Mouse (Mus musculus): ENCODE measurements around the gene Atxn10.
"Not testable (repeated sequence)": the region's sequence is repeated elsewhere in the genome, so short reads cannot be mapped to it uniquely, and the experiment has no call there.

Gene Atxn10

DNA sequence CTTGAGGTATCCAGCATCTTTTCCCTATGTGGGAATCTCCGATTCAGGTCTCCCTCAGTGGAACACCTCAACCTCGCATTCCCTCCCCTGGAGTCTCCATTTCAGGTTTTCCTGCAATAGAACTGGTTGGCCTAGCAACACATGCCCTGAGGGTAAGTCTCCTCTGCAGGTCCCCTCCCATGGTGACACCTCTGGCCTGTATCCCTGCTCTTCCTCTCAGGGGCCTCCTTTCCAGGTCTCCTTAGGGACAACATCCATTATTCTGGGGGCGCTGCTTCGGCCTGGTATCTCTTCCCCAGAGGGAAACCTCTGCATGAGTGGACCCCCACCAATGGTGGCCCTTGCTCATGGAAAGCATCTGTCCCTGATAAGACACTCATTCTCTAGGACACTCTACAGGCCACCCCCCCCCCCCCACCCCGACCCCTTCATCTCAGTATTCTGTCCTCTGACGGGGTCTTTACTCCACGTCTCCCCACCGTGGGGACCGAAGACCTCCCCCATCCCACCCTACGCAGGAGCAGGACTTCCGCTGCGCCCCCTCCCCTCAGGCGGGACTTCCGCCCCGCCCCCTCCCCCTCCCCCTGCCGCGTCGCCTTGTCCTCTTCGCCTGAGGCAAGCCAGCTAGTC lies at the start of gene Atxn10:
Gene Atxn10, plus strand, starts transcription at position 575 of the 630 bp plus-strand sequence.
- DNase-seq = no peak

DNA sequence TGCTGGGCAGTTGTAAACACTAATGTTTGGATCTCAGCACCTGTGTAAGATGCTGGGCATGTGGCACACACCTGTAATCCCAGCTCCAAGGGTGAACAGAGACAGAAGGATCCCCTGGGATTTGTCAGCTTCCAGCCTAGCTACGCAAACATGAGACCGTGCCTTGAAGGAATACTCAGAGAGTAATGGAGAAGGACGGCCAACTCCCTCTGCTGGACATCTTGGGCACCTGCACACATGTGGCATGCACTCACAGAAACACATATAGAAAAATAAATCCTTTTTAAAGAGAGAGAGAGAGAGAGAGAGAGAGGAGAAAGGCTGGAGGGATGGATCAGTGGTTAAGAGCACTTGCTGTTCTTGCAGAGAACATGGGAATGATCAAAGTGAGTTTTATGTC lies 41.4 kb upstream of the Atxn10 start:
- DNase-seq = no peak

DNA sequence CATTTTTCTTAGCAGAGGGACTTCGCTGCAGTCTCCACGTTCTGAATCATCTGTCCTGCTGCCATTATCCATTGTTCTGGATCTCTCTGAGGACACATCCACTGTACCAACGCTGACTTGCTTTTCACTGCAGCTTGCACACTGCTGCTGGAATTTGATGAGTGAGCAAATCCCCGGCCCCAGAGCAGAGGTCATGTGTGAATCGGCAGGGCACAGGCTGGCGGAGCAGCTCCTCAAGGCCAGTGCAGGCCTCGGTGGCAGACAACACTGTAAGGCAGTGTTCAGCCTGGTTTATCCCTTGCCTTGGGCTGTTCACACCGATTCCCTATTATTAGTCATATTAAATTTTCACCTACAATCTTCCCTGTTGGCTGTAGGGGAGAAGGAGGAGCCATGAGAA lies 40.5 kb upstream of the Atxn10 start:
- no peak for DNase-seq

DNA sequence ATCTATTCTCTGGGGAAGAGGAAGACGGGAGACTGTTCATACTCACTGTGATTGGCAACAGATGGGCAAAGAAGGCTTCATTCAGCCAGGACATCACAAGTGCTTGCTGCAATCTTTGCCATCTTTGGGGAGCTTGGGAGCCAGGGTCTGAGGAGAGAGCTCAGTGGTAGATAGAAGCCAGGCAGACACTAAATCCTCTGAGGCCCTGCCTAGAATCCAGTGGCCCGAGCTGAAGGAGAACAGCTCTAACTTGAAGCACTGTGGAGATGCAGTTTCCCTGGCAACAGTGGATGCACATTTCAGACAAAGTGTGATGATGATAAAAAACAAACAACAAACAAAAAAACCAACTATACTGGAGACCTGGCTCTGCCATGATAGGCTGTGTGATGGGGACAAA lies 40.1 kb upstream of the Atxn10 start:
- DNase-seq = no peak

DNA sequence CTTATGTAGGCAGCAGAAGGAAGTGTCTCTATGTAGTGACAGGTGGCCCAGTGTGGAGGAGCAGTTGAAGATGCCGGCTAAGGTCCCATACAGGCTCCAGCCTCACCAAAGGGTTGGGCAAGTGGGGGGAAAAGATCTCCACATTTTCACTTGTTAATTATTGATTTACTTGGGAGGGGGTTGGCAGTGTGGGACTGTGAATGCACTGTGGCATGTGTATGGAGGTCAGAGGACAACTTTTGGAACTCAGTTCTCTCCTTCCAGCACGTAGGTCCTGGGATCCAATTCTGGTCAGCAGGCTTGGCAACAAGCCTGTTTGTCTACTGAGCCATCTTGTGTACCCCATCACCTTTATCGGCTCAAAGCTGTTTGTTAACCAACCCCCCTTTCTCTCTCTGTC lies 39.5 kb upstream of the Atxn10 start:
- DNase-seq = no peak

DNA sequence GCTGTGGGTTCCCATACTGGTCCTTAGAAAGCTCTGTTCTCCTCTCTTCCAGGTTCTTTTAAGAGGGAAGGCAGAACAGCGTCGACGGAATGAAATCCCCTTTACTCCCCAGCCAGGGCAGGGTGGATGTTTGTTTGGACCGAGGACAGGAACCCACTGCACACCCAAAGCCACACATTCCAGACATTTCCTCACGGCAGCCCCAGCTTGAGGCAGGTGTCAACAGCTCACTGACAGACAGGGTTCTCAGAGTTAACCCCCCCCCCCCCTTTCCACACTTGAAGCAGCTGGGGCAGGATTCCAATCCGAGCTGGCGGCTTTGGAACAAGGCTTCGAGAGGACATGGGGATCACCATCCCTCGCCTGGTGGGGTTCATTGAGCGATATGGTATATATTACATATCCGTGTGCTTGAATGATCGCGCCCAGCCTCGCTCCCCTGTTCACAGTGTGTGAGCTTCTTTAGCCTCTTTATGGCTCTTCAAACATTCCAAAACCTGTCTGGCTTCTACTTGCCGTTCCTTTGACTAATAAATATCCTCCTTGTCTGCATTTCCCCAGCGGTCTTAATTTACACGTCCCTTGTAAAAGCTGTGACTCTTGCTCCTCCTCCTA lies 37.8 kb upstream of the Atxn10 start:
- no peak for DNase-seq

DNA sequence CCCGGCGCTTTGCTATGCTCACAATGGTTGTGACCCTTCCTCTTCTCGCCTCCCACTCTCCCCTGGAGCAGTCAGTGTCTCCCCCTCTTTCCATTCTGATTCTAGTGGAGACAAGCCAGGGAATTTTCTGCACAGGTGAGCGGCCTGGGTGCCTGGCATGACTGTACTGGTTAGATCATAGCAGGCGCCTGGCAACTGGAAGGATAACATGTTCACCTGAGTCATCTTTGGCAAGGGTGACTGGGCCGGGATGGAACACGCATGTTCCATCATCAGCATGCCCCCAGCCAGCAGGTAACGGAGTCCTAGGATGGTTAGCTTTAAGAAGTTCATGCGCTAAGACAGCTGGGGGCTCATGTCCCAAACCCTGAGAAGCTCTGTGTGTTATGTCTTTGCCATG lies 37.1 kb upstream of the Atxn10 start:
- DNase-seq = no peak

DNA sequence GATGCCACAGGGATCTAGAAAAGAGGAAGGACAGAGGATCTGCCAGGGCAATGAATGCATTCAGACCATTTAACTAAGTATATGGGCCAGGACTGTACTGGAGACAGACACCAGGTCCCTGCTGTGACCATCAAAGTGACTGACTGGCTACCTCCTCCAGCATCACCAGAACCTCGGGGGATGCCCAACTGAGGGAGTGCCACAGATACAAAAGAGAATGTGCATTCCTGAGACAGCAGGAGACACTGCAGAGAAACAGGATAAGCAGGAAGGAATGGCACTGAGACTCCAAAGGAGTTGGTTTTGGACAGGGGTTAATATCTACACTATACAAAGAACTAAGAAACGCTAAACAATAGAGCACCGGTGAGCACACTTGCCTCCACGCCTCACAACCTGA lies 32.8 kb upstream of the Atxn10 start:
- DNase-seq = no peak

DNA sequence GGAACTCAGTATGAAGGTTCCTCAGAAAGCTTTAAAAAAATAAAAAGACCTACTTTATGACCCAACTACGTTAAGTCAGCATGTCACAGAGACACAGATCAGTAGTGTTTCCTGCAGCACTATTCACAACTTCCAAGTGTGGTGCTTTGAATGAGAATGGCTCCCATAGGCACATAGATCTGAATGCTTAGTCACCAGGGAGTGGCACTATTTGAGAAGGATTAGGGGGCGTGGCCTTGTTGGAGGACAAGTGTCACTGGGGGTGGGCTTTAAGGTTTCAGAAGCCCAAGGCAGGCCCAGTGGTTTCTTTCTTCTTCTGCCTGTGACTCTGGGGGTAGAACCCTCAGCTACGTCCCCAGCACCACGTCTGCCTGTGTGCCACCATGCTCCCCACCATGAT lies 32.1 kb upstream of the Atxn10 start:
- DNase-seq = no peak

DNA sequence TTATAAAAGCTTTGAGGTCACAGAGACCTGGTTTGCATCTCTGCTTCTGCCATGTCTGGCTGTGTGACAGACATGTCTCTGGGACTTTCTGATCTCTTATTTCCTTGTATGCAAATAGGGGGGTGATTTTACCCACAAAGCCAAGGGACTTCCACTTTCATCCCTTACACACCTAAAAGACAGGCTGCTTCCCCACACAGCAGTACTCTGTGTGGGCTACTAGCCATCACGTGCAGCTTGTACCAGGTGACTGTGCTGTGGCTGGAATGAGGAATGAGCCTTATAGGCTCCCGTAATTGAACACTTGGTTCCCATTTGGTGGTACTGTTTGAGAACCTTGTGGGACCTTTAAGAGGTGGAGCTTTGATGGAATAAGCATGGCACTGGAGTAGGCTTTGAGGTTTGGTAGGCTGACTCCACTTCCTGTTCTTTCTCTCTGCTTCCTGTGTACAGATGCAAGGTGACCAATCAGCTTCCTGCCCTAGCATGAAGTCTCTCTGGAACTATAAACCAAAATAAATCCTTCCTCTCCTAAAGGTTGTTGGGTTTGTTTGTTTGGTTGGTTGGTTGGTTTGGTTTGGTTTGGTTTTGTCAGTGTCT lies 28.9 kb upstream of the Atxn10 start:
- DNase-seq = no peak

DNA sequence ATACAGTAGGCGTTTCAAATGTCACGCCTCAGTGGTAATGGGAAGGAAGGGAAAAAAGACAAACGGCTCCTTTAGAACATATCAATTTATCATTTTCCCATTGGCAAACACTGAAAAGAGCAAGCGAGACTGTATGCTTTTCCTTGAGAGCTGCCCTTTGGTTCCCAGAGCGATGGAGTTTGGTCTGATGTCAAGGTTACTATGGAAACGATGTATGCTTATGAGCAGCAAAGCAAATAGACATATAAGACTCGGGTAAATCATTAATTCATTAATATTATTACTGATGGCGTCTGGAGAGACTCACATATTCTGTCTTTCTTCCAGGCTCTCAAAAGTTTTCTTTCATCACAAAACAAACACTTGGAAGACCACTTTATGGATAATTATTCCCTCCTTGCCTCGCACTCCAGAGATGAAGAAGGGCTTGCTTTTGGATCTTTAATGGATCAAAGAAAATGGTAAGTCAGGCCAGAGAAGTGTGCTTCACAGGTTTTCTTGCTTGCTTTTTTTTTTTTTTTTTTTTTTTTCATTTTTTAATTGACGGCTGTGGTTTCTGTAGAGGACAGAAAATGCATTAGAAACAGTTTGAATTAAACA lies 24.9 kb upstream of the Atxn10 start:
- no peak for DNase-seq

DNA sequence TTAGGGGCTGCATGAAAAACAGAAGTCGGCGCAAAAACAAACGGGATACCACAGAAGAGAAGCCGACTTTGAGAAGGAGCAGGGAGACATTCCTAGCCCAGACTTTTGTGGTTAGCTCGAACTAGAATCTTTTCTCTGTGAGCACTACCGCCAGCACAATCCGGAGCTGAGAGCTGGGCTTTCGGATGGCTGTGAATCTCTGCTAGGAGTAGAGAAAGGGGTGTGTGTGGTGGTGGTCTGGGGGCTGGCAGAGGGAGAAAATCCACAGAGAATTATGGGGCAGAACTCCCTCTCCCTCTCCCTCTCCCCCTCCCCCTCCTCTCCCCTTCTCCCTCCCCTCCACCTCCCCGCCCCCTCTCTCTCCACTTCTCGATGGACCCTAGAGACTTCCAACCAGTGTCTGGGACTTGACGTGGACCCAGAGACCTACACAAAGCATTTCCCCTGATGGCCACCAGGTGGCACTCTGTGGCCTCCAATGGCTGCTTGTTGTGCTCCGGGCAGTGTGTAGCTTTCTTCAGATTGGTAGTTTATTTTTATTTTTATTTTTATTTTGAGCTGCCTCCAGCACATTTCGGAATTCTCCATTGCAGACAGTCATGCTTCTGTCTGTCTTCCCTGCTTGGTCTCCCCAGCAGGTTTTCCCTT lies 20.5 kb upstream of the Atxn10 start:
- DNase-seq = peak; percentile 81

DNA sequence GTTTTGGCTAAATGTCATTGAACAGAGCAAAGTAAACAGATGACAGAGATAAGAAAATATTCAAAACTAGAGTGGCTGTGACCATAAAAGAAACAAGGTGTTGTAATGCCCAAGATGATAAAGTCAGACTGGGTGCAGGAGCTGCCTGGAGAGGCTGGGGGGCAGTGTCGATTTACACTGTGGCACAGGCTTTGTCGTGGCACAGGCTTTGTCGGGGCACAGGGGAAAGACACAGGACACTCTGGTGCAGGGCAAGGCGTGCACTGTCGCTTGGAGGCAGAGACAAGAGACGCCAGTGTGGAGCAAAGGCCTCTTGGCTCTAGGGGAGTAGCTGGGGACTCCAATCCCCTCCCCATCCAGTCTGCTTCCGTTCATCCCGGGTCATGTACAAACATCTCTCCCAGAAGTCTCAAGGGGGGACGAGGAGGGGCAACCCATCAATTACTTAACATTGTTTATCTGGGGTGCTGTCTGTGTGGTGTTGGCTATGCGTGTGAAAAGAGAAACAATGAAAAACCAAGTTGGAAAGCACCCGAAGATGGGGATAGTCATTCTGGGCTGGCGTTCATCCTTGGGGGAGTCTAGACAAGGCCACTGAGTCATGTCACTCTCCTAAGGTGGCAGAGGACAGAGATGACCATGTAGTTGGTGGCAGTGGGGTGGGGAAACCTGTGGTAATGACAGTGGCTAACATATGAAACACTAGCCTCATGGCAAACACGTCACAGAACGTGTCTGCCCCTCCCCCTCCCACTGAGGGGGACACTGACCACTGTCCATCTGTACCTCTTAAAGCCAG lies 19.5 kb upstream of the Atxn10 start:
- DNase-seq = no peak

DNA sequence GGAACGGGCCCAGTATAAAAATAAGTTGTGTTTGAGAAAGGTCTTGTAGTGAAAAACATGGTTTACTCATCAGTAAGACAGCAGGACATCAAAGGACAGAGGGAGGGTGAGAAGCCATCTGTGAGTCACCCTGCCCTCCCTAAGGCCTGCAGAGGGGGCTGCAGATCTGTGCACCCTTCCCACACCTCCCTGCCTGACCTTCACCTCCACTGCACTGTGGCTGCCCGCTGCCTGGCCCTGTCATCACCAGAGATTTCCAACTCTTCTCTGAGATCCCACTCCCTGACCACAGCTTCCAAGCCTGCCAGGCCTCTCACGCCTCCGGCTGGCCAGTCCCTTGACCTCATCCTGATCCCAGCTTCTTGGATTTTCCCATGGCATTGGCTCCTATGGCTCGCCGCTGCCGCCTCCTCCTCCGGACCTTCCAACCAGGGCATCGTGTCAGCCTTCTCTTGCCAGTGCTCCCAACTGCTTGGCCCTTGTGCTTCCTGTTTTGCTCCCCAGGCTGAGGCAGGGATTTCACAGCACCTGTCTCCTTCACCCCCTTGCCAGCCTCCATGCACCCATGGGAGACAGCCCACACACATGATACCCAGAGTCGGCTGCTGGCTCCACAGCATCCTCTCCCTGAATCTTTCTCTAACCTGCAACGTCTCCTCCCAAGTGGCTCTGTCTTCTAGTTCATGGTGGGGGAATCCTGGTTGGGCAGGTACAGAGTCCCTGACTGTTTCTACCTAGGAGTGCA lies 15.9 kb upstream of the Atxn10 start:
- DNase-seq = no peak

DNA sequence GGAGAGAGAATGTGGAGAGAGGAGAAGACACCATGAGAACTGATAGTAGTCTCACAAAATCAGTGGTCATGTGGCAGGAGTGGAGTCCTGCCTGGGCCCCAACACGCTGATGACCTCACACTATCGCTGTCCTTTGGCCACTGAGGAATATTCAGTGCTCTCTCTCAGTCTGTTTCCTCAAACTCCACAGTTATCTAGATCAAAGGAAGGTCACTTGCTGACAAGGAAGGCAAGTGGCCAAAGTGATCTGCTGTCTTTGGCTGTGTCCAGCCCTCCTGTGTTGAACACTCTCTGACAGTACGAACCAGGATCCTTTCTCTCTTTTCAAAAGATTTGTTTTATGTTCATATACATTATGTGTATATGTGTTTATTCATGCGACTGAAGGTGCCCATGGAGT lies 12.8 kb upstream of the Atxn10 start:
- DNase-seq = no peak

DNA sequence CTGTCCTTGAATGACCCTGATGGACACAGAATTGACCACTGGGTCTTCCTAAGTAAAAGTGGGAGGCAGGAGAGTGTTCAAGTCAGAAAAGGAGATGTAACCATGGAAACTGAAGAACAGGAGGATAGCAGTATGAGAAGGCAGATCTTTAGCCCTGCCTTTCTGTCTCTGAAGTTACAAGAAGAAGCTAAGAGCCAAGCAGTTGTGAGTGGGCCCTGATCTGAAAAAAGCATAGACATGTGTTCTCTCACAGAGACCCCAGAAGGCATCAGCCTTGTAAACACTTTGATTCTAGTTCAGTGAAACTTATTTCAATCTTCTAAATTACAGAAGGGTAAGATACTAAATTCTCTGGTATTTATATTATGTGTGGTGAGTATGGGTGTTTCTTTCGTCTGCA lies 11.6 kb upstream of the Atxn10 start:
- no peak for DNase-seq

DNA sequence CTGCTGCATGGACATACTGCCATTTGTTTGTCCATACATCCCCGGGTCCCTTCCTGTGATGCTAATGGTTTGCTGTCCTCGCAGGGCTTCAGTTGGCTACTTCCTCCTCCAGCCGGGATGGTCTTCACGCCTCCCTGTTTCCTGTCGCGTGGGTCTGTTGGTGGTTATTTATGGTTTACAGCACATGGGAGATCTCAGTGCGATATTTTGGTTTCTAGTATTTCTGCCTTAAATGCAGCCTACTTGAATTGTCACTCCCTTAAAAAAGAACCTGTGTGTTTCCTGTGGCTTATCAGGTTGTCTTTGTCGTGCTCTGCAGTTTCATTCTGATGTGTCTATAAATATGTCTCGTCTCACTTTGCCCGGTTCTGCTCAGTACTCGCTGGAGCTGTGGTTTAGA lies 8.2 kb upstream of the Atxn10 start:
- no peak for DNase-seq

DNA sequence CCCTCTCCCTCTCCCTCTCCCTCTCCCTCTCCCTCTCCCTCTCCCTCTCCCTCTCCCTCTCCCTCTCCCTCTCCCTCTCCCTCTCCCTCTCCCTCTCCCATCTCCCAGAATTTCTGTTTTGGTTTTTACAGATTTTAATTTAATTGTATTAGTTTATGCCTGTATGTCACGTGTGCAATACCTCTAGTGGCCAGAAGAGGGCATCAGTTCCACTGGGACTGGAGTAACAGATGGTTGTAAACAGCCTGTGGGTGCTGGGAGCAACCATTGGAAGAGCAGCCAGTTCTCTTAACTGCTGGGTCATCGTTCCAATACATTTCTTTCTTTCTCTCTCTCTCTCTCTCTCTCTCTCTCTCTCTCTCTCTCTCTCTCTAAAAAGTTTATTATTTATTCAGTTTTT lies 7.6 kb upstream of the Atxn10 start:
- peak; percentile 65 for DNase-seq

DNA sequence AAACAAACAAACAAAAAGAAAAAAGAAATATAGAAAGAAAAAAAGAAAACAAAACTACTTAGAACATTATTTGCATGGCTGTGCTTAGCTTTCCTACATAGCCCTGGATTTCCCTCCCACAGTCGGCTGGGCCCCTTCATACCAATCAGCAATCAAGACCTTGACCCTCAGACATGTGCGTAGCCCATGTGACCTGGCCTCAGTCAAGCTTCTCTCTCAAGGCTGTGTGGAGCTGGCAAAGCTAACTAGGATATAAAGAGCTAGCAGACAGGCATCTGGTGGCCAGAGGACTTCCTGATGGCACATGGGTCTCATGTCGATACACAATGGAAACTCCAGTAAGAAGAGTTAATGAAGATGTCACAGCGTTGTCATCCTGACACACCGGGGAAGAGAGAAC lies 6.9 kb upstream of the Atxn10 start:
- DNase-seq = no peak

DNA sequence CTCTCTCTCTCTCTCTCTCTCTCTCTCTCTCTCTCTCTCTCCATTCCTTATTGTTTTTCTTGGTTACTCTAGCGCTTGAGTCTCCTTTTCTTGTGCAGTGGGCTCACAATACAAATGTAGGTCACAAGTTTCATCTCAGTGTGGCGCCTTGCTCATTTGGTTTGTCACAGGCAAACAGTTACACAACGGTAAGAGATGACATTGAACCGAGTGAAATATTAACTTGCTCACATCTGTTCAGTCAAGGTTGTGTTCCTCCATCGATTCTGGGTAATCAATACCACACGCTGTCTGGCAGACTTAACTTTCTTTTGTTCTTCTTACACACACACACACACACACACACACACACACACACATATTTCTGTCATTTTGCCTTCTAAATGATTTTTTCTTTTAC lies 6.0 kb upstream of the Atxn10 start:
- no peak for DNase-seq

DNA sequence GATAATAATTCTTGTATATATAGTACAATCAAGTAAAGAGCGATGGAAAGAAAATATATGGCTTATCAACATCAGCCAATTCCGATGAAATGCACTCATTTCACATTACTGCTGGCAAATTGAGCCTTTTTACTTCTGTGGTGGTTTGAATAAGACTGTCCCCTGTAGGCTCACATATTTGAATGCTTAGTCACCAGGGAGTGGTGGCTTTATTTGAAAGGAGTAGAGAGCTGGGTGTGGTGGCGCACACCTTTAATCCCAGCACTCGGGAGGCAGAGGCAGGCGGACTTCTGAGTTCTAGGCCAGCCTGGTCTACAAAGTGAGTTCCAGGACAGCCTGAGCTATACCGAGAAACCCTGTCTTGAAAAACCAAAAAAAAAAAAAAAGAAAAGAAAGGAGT lies 2.5 kb upstream of the Atxn10 start:
- DNase-seq = not testable (repeated sequence)

DNA sequence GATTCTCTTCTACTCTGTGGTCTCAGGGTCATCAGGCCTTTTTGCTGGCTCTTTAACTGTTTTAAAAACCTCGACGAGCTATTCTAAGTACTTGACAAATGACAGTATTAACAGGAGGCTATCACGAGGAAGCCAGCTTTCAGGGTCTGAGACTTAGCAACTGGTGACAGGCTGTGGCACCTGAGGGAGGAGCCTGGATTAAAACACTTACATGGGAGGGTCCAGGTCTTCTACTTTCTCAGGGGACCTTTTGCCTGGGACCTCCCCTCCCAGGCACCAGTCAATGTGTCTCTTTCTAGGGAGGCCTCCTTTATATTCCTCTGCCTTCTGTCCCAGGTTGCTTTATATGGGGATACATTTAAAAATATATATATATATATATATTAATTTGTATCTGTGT lies 1.8 kb upstream of the Atxn10 start:
- no peak for DNase-seq

Data from thymus, postnatal 4 days (tissue).